Mouse (Mus musculus): ENCODE data around the gene Dnah1.

DNA sequence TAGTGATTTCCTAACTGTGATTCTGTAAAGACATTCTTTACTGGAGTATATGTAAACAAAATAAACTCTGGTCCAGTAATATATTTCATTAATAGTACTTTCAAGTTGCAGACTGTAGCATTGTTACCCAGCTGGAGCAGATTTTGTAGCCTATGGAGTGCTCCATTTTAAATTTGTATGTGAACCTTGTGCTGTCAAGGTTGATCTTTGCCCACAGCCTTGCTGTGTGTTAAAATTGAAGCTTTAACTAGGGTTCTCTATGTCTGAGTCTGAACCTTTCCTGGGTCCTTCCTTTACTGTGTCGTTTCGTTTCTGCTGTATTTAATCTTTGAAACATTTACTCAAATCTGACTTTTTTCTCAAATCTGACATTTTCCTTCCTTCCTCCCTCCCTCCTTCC lies 38.5 kb upstream of the Dnah1 start:
- no peak for TF ChIP-seq CTCF (conservative IDR thresholded peaks at IDR 0.05; ENCODE audit: low read length)
- TF ChIP-seq POU5F1 (IDR thresholded peaks at IDR 0.05; ENCODE audit: borderline replicate concordance, low read length), result no peak
- TF ChIP-seq NANOG (IDR thresholded peaks at IDR 0.05; ENCODE audit: borderline replicate concordance, low read length), result no peak

Measured in E14TG2a.4 (cell line).